Mouse (Mus musculus): ENCODE results near the gene Wars. TPM values are rescaled to one million over a fixed set of nuclear protein-coding genes. Genes with fewer than 3 reads are reported as not detected.

Gene Wars
- polyA plus RNA-seq, 1 experiment from 2014 or later: 84.0 TPM

GRCm38 (mm10) chr12:108825561-108826224, 68.3 kb downstream of the Wars start:
- TF ChIP-seq EP300 (IDR thresholded peaks at IDR 0.05) (no peak), CTCF (IDR thresholded peaks at IDR 0.05) (no peak)
- no peak for DNase-seq (ENCODE audit: low spot score)
- Histone ChIP-seq H3K9ac (replicated peaks; ENCODE audit: low read depth) (no peak overlapping the region), H3K9me3 (ENCODE audit: low read length) (no peaks in the 10 kb centered on the region), H3K4me2 (replicated peaks; ENCODE audit: low read depth, low read length) (no peak overlapping the region), H3K27me3 (replicated peaks; ENCODE audit: insufficient read depth, low read length) (no peaks in the 10 kb centered on the region), H3K4me1 (ENCODE audit: insufficient read depth, low read depth, low read length) (peaks cover 5% of the 10 kb centered on the region; the same call in 1 of the 2 replicates), H3K27ac (ENCODE audit: low read length) (no peak overlapping the region), H3K4me3 (ENCODE audit: low read depth, low read length) (no peak overlapping the region), H3K36me3 (ENCODE audit: insufficient read depth, low read length) (no peaks in the 10 kb centered on the region)
- WGBS: 92% methylated on average over 13 of the region's 13 CpGs
- no peak for ATAC-seq

GRCm38 (mm10) chr12:108824225-108824874, 69.6 kb downstream of the Wars start:
- TF ChIP-seq EP300 (IDR thresholded peaks at IDR 0.05) (no peak), CTCF (IDR thresholded peaks at IDR 0.05) (no peak)
- no peak overlapping the region for H3K9ac ChIP-seq (replicated peaks; ENCODE audit: low read depth)
- no peak overlapping the region for H3K4me2 ChIP-seq (replicated peaks; ENCODE audit: low read depth, low read length)
- no peaks in the 10 kb centered on the region for H3K36me3 ChIP-seq (ENCODE audit: insufficient read depth, low read length)
- DNase-seq (ENCODE audit: low spot score) (no peak), ATAC-seq (no peak)
- no peaks in the 10 kb centered on the region for H3K4me1 ChIP-seq (ENCODE audit: insufficient read depth, low read depth, low read length)
- H3K9me3 ChIP-seq (ENCODE audit: low read length): no peaks in the 10 kb centered on the region
- 85% methylated on average over 15 of the region's 15 CpGs for WGBS
- no peaks in the 10 kb centered on the region for H3K27me3 ChIP-seq (replicated peaks; ENCODE audit: insufficient read depth, low read length)
- H3K4me3 ChIP-seq (ENCODE audit: low read depth, low read length): no peak overlapping the region
- no peak overlapping the region for H3K27ac ChIP-seq (ENCODE audit: low read length)

- Histone ChIP-seq H3K27ac (ENCODE audit: low read length) (no peak overlapping the region), H3K9me3 (ENCODE audit: low read length) (no peaks in the 10 kb centered on the region), H3K4me2 (replicated peaks; ENCODE audit: low read depth, low read length) (no peak overlapping the region), H3K4me1 (ENCODE audit: insufficient read depth, low read depth, low read length) (no peaks in the 10 kb centered on the region), H3K9ac (replicated peaks; ENCODE audit: low read depth) (no peak overlapping the region), H3K4me3 (ENCODE audit: low read depth, low read length) (no peak overlapping the region), H3K27me3 (replicated peaks; ENCODE audit: insufficient read depth, low read length) (no peaks in the 10 kb centered on the region), H3K36me3 (ENCODE audit: insufficient read depth, low read length) (no peaks in the 10 kb centered on the region; the same call in 1 of the 2 replicates)
- WGBS: 48% methylated on average over 8 of the region's 8 CpGs
- DNase-seq (ENCODE audit: low spot score) (no peak), ATAC-seq (peak; percentile 32; the same call in 1 of the 2 replicates)
- TF ChIP-seq EP300 (IDR thresholded peaks at IDR 0.05): no peak
- TF ChIP-seq CTCF (IDR thresholded peaks at IDR 0.05): no peak
These were observed 70.9 kb downstream of the Wars start for GRCm38 (mm10) chr12:108823036-108823435.

- TF ChIP-seq CTCF (IDR thresholded peaks at IDR 0.05): no peak
- TF ChIP-seq EP300 (IDR thresholded peaks at IDR 0.05): no peak
- no peaks in the 10 kb centered on the region for H3K4me1 ChIP-seq (ENCODE audit: insufficient read depth, low read depth, low read length)
- 91% methylated on average over 4 of the region's 4 CpGs for WGBS
- H3K27ac ChIP-seq (ENCODE audit: low read length): no peak overlapping the region
- H3K9ac ChIP-seq (replicated peaks; ENCODE audit: low read depth): no peak overlapping the region
- no peaks in the 10 kb centered on the region; the same call in 1 of the 2 replicates for H3K36me3 ChIP-seq (ENCODE audit: insufficient read depth, low read length)
- no peak overlapping the region for H3K4me2 ChIP-seq (replicated peaks; ENCODE audit: low read depth, low read length)
- H3K27me3 ChIP-seq (replicated peaks; ENCODE audit: insufficient read depth, low read length): no peaks in the 10 kb centered on the region
- ATAC-seq (no peak), DNase-seq (ENCODE audit: low spot score) (no peak)
- no peaks in the 10 kb centered on the region for H3K9me3 ChIP-seq (ENCODE audit: low read length)
- H3K4me3 ChIP-seq (ENCODE audit: low read depth, low read length): no peak overlapping the region
These were observed 73.5 kb downstream of the Wars start for GRCm38 (mm10) chr12:108820461-108820860.

- ATAC-seq: no peak
- Histone ChIP-seq H3K4me3 (ENCODE audit: low read depth, low read length) (no peak overlapping the region), H3K9ac (replicated peaks; ENCODE audit: low read depth) (no peak overlapping the region), H3K27ac (ENCODE audit: low read length) (no peak overlapping the region), H3K4me2 (replicated peaks; ENCODE audit: low read depth, low read length) (no peak overlapping the region), H3K36me3 (ENCODE audit: insufficient read depth, low read length) (peaks cover 4% of the 10 kb centered on the region; the same call in 1 of the 2 replicates), H3K27me3 (replicated peaks; ENCODE audit: insufficient read depth, low read length) (no peaks in the 10 kb centered on the region), H3K4me1 (ENCODE audit: insufficient read depth, low read depth, low read length) (no peaks in the 10 kb centered on the region), H3K9me3 (ENCODE audit: low read length) (no peaks in the 10 kb centered on the region)
- no peak for TF ChIP-seq CTCF (IDR thresholded peaks at IDR 0.05)
- TF ChIP-seq EP300 (IDR thresholded peaks at IDR 0.05): no peak
- no peak for DNase-seq (ENCODE audit: low spot score)
- 77% methylated on average over 11 of the region's 11 CpGs for WGBS
These were observed 77.4 kb downstream of the Wars start for GRCm38 (mm10) chr12:108816569-108816968.

GRCm38 (mm10) chr12:108814470-108814869, 79.5 kb downstream of the Wars start:
- Histone ChIP-seq H3K27ac (ENCODE audit: low read length) (no peak overlapping the region), H3K27me3 (replicated peaks; ENCODE audit: insufficient read depth, low read length) (no peaks in the 10 kb centered on the region), H3K4me2 (replicated peaks; ENCODE audit: low read depth, low read length) (no peak overlapping the region), H3K9me3 (ENCODE audit: low read length) (no peaks in the 10 kb centered on the region), H3K4me3 (ENCODE audit: low read depth, low read length) (no peak overlapping the region), H3K4me1 (ENCODE audit: insufficient read depth, low read depth, low read length) (0 out of 2 replicates have a peak, but pooled peaks cover 2% of the 10 kb centered on the region), H3K9ac (replicated peaks; ENCODE audit: low read depth) (no peak overlapping the region), H3K36me3 (ENCODE audit: insufficient read depth, low read length) (peaks cover 4% of the 10 kb centered on the region; the same call in 1 of the 2 replicates)
- DNase-seq (ENCODE audit: low spot score): no peak
- WGBS: 86% methylated on average over 6 of the region's 6 CpGs
- ATAC-seq: no peak
- no peak for TF ChIP-seq EP300 (IDR thresholded peaks at IDR 0.05)
- TF ChIP-seq CTCF (IDR thresholded peaks at IDR 0.05): no peak
